Mouse (Mus musculus) lung, postnatal 0 days (tissue): ENCODE measurements at regions not wholly inside any gene's neighbourhood (a gene's known extent, or its start where the extent isn't known, plus 50 kb on each side); places are given as distances from the start of the nearest gene placed in this dataset.

Source experiments
- CTCF ChIP-seq: IDR thresholded peaks from 2 replicates; pipeline ENCODE4 v1.5.1; 2016; ENCODE audit warnings: antibody characterized with exemption, mild to moderate bottlenecking
- EP300 ChIP-seq: IDR thresholded peaks from 2 replicates; pipeline ENCODE4 v1.6.1; 2016; ENCODE audit warnings: antibody characterized with exemption, mild to moderate bottlenecking, control low read depth

DNA sequence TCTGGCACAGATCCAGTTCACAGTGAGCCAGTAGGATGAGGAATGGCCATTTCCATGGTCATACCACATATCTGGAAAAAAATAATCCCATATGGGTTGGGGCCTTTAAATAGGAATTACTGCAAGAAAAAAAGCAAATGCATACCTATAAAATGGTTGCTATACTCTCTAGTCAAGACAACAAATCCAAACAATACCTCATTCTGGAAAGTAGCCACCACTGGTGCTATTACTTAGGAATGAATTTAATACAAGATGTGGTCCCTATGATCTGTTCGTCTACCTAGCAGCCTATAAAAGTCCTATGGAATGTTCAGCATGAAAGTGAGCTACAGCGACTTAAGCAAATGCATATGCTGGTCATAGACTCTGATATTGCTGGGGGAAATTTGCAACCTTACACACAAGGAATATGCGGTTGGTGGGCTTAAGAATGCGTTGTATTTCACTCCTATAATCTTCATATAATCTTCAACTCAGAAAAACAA, 360.1 kb downstream of the Ptprc start:
- TF ChIP-seq CTCF: no peak
- TF ChIP-seq EP300: no peak
